Mouse (Mus musculus) midbrain, embryonic 10.5 days (tissue): ENCODE data around the gene Nsmce1. TPM values are rescaled to one million over a fixed set of nuclear protein-coding genes. Genes with fewer than 3 reads are reported as not detected.
"Not testable (repeated sequence)": the region's sequence is repeated elsewhere in the genome, so short reads cannot be mapped to it uniquely, and the experiment has no call there.

Source experiments
- DNase-seq: peaks from one replicate; pipeline ENCODE4 v3.0.0-alpha.2; 2017; ENCODE audit warnings: low spot score
- H3K27ac ChIP-seq: fragments of 300-500 bp; sonication (generic); replicated peaks from 2 replicates; pipeline ENCODE4 v1.5.1; 2016; ENCODE audit warnings: mild to moderate bottlenecking
- H3K27me3 ChIP-seq: fragments of 300-500 bp; sonication (generic); 2 replicates; pipeline ENCODE4 v1.6.1; 2016; ENCODE audit warnings: low read depth, mild to moderate bottlenecking; ENCODE audit not compliant: poor library complexity, severe bottlenecking
- H3K36me3 ChIP-seq: fragments of 300-500 bp; sonication (generic); 2 replicates; pipeline ENCODE4 v1.6.1; 2016; ENCODE audit warnings: mild to moderate bottlenecking, moderate library complexity
- H3K4me1 ChIP-seq: fragments of 300-500 bp; sonication (generic); 2 replicates; pipeline ENCODE4 v1.6.1; 2016
- H3K4me3 ChIP-seq: fragments of 300-500 bp; sonication (generic); 2 replicates; pipeline ENCODE4 v1.5.1; 2016; ENCODE audit warnings: mild to moderate bottlenecking, moderate library complexity
- H3K9me3 ChIP-seq: fragments of 300-500 bp; sonication (generic); replicated peaks from 2 replicates; pipeline ENCODE4 v1.6.1; 2016; ENCODE audit warnings: mild to moderate bottlenecking
- WGBS: fragments of 180-500 bp; shearing (Covaris S2); methylation state at CpG from one replicate; pipeline ENCODE4 v1.1.7; 2016; 5-methylcytosine and 5-hydroxymethylcytosine counted together
- polyA plus RNA-seq: library from polyadenylated mRNA; unstranded; fragments of >200 nt; fragmentation: Nextera tagmentation; extraction: Ambion mirVana; gene quantifications from 2 replicates; pipeline ENCODE4 v1.2.1, GENCODE M21; 2016

The Nsmce1 gene
- polyA plus RNA-seq, 1 experiment from 2014 or later, result 129 TPM

DNA sequence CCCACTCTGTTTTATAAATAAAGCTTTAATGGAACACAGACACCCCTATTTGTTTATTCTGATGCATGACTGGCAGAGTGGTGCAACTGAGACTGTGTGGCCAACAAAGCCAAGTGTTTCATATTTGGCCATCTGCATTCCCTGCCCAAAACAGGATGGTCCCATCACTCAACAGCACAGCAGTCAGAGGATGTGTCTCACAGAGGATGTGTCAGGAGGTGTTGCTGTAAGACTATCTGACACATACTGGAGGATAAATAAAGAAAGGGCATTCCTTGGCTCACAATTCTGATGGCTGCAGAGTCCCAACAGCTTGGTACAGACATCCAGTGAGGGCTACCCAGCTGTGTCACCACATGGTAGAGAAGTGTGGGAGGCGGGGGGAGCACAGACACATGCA is 40.7 kb downstream of the Nsmce1 start:
- Histone ChIP-seq H3K4me3 (no peak overlapping the region), H3K27ac (no peak overlapping the region), H3K27me3 (no peaks in the 10 kb centered on the region), H3K36me3 (peaks cover 25% of the 10 kb centered on the region), H3K9me3 (no peaks in the 10 kb centered on the region), H3K4me1 (peaks cover 7% of the 10 kb centered on the region)
- no peak for DNase-seq
- 88% methylated on average over 1 of the region's 1 CpGs for WGBS

GRCm38 (mm10) chr7:125444464-125445401 is 46.7 kb downstream of the Nsmce1 start, which contains the start of gene Kdm8:
Kdm8 (plus strand) TSS chr7:125444676.
- Histone ChIP-seq H3K4me1 (peaks cover 27% of the 10 kb centered on the region), H3K27me3 (no peaks in the 10 kb centered on the region), H3K36me3 (0 out of 2 replicates have a peak, but pooled peaks cover 3% of the 10 kb centered on the region), H3K9me3 (no peaks in the 10 kb centered on the region), H3K27ac (peak within 1 kb of the TSS; percentile 98), H3K4me3 (peak within 1 kb of the TSS; percentile 69)
- DNase-seq, result peak; percentile 93
- 4% methylated on average over 61 of the region's 61 CpGs for WGBS

GRCm38 (mm10) chr7:125444076-125444463 is 47.3 kb downstream of the Nsmce1 start:
- DNase-seq, result no peak
- Histone ChIP-seq H3K9me3 (no peaks in the 10 kb centered on the region), H3K27me3 (no peaks in the 10 kb centered on the region), H3K4me1 (peaks cover 27% of the 10 kb centered on the region), H3K4me3 (peak overlapping the region; percentile 69), H3K27ac (peak overlapping the region; percentile 98), H3K36me3 (0 out of 2 replicates have a peak, but pooled peaks cover 3% of the 10 kb centered on the region)
- 31% methylated on average over 10 of the region's 10 CpGs for WGBS

- no peaks in the 10 kb centered on the region for H3K9me3 ChIP-seq
- H3K27me3 ChIP-seq, result no peaks in the 10 kb centered on the region
- 0 out of 2 replicates have a peak, but pooled peaks cover 3% of the 10 kb centered on the region for H3K36me3 ChIP-seq
- 86% methylated on average over 4 of the region's 4 CpGs for WGBS
- no peak for DNase-seq
- H3K4me3 ChIP-seq, result no peak overlapping the region
- H3K27ac ChIP-seq, result no peak overlapping the region
- H3K4me1 ChIP-seq, result peaks cover 27% of the 10 kb centered on the region
Measured at GRCm38 (mm10) chr7:125442323-125442722, 49.1 kb downstream of the Nsmce1 start.

DNA sequence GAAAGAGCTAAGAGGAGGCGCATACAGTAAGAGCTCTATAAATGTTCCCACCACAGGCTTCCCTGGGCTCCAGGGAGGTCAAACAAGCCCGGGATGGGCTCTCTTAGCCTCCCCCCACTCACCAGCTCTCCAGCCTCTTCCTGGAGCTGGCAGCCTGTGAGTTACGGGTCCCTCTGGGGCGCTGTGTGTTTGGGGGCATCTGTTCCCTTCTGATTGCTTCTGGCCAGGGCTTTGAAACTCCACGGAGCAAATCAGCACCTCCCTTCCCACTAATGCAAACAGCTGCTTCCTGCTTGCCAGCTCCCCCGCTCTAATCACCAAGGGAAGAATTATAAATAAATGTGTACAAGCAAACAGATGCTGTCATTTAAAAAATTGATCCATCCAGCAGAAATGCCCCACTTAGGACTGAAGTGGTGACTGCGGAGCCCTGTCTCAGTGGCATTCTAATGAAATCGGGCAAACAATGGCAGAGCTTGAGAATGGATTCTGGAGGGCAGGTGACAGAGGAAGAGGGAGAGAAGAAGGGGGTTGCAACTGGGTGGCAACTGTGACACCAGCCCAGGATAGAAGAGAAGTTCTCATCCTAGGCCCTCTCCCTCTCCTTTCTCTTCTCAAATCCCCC is 56.6 kb downstream of the Nsmce1 start:
- peaks cover 5% of the 10 kb centered on the region; the same call in 1 of the 2 replicates for H3K9me3 ChIP-seq
- H3K27ac ChIP-seq, result peak overlapping the region; percentile 24
- H3K36me3 ChIP-seq, result no peaks in the 10 kb centered on the region
- DNase-seq, result no peak
- H3K27me3 ChIP-seq, result no peaks in the 10 kb centered on the region
- 60% methylated on average over 8 of the region's 8 CpGs for WGBS
- no peak overlapping the region for H3K4me3 ChIP-seq
- peaks cover 7% of the 10 kb centered on the region; the same call in 1 of the 2 replicates for H3K4me1 ChIP-seq

GRCm38 (mm10) chr7:125433874-125434273 is 57.5 kb downstream of the Nsmce1 start:
- no peak for DNase-seq
- Histone ChIP-seq H3K9me3 (peaks cover 5% of the 10 kb centered on the region; the same call in 1 of the 2 replicates), H3K27ac (no peak overlapping the region), H3K4me3 (no peak overlapping the region), H3K36me3 (no peaks in the 10 kb centered on the region), H3K27me3 (no peaks in the 10 kb centered on the region), H3K4me1 (peaks cover 7% of the 10 kb centered on the region; the same call in 1 of the 2 replicates)
- 92% methylated on average over 3 of the region's 3 CpGs for WGBS

GRCm38 (mm10) chr7:125430170-125430842 is 61.1 kb downstream of the Nsmce1 start:
- WGBS, result 78% methylated on average over 7 of the region's 7 CpGs

GRCm38 (mm10) chr7:125428816-125429500 is 62.4 kb downstream of the Nsmce1 start:
- 90% methylated on average over 5 of the region's 5 CpGs for WGBS
- not testable (repeated sequence) for H3K27me3 ChIP-seq, H3K36me3 ChIP-seq

More at GRCm38 (mm10) chr7:125430170-125430842, 61.1 kb downstream of the Nsmce1 start:
- Histone ChIP-seq H3K27me3 (no peaks in the 10 kb centered on the region), H3K4me1 (peaks cover 7% of the 10 kb centered on the region; the same call in 1 of the 2 replicates), H3K36me3 (no peaks in the 10 kb centered on the region), H3K9me3 (peaks cover 5% of the 10 kb centered on the region; the same call in 1 of the 2 replicates), H3K27ac (no peak overlapping the region), H3K4me3 (no peak overlapping the region)
- DNase-seq, result no peak

GRCm38 (mm10) chr7:125428381-125428780 is 63.0 kb downstream of the Nsmce1 start:
- Histone ChIP-seq H3K9me3 (peaks cover 5% of the 10 kb centered on the region; the same call in 1 of the 2 replicates), H3K36me3 (no peaks in the 10 kb centered on the region), H3K4me3 (no peak overlapping the region), H3K4me1 (no peaks in the 10 kb centered on the region), H3K27me3 (no peaks in the 10 kb centered on the region), H3K27ac (no peak overlapping the region)
- DNase-seq, result no peak
- 83% methylated on average over 7 of the region's 7 CpGs for WGBS

More at GRCm38 (mm10) chr7:125428816-125429500, 62.4 kb downstream of the Nsmce1 start:
- H3K27ac ChIP-seq, H3K4me1 ChIP-seq, H3K9me3 ChIP-seq, H3K4me3 ChIP-seq, DNase-seq: not testable (repeated sequence)

DNA sequence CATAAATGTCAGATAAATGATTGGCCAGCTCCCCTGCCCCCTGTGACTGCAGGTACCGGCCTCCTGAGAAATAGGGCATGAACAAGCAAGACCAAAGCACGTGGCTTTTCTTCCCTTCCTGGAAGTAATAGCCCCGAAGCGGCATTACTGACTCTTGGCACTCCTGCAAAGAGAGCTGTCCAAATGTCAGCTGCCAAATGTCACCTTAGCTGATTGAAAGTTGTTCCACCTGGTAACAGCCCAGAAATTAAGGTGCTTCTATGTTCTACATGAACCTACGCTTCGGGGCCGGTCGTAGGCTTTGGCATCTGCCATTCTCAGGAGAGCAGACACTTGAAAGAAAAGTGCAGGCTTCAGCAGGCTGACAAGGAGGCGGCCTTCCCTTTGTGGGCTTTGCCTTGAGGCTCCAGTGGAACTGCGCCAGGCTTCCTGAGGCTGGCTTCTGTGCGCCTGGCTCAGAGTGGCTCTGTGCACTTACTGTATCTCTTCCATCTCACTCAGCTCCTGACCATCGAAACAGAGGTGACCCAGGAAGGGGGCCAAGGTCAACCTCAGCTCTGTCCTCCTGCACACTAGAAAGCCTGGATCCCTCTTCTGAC is 63.8 kb downstream of the Nsmce1 start:
- Histone ChIP-seq H3K27ac (no peak overlapping the region), H3K27me3 (no peaks in the 10 kb centered on the region), H3K36me3 (no peaks in the 10 kb centered on the region), H3K4me1 (no peaks in the 10 kb centered on the region), H3K4me3 (no peak overlapping the region), H3K9me3 (peaks cover 5% of the 10 kb centered on the region; the same call in 1 of the 2 replicates)
- no peak for DNase-seq
- WGBS, result 89% methylated on average over 12 of the region's 12 CpGs

DNA sequence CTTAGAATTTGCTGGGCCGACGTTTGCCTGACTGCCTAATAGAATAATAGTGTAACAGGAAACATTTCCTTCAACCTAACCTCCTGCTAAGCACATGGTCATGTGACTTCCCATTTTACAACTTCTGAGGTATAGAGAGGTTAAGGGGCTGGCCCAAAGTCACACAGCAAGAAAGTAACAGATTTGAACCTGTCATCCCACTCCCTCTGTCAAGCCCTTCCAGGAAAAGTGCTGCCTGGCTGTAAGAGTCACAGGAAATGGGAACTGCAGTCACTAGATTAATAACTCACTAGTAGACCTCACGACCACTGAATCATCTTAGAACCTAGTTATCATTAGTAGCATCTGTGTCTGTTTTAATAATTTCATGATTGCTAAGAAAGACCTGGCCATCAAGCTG is 68.3 kb downstream of the Nsmce1 start:
- Histone ChIP-seq H3K4me3 (no peak overlapping the region), H3K27ac (no peak overlapping the region), H3K4me1 (0 out of 2 replicates have a peak, but pooled peaks cover 3% of the 10 kb centered on the region), H3K9me3 (no peaks in the 10 kb centered on the region), H3K27me3 (no peaks in the 10 kb centered on the region), H3K36me3 (no peaks in the 10 kb centered on the region)
- WGBS, result 84% methylated on average over 3 of the region's 3 CpGs
- DNase-seq, result no peak
